Mouse (Mus musculus) limb, embryonic 11.5 days (tissue): ENCODE results near the gene Ncf4. TPM values are rescaled to one million over a fixed set of nuclear protein-coding genes. Genes with fewer than 3 reads are reported as not detected.
A peak's percentile ranks its signal among the peaks of the same experiment; 100 is the strongest.
"Not testable (repeated sequence)": the region's sequence is repeated elsewhere in the genome, so short reads cannot be mapped to it uniquely, and the experiment has no call there.

Experiments
- ATAC-seq: fragments of 200-750 bp; cut with Nextera tagmentation; 2 replicates; pipeline ENCODE4 v1.8.0; 2017; ENCODE audit warnings: low read depth; ENCODE audit not compliant: insufficient number of reproducible peaks, low FRiP score, low TSS enrichment
- DNase-seq: peaks from one replicate; pipeline ENCODE4 v3.0.0-alpha.2; 2015; ENCODE audit warnings: low spot score
- H3K27ac ChIP-seq: fragments of 300-500 bp; sonication (generic); replicated peaks from 2 replicates; pipeline ENCODE4 v1.5.1; 2014; ENCODE audit warnings: low read depth, mild to moderate bottlenecking, low read length
- H3K27me3 ChIP-seq: fragments of 300-500 bp; sonication (generic); 2 replicates; pipeline ENCODE4 v1.6.1; 2014; ENCODE audit warnings: mild to moderate bottlenecking, low read length, mixed read lengths; ENCODE audit not compliant: control insufficient read depth, insufficient read depth
- H3K36me3 ChIP-seq: fragments of 300-500 bp; sonication (generic); 2 replicates; pipeline ENCODE4 v1.6.1; 2014; ENCODE audit warnings: mild to moderate bottlenecking, low read length, moderate library complexity, mixed read lengths; ENCODE audit not compliant: control insufficient read depth, insufficient read depth
- H3K4me1 ChIP-seq: fragments of 300-500 bp; sonication (generic); 2 replicates; pipeline ENCODE4 v1.6.1; 2014; ENCODE audit warnings: low read length, mixed read lengths; ENCODE audit not compliant: control insufficient read depth, insufficient read depth
- H3K4me2 ChIP-seq: fragments of 300-500 bp; sonication (generic); 2 replicates; pipeline ENCODE4 v1.6.1; 2014; ENCODE audit warnings: low read depth, mild to moderate bottlenecking, moderate library complexity; ENCODE audit not compliant: severe bottlenecking
- H3K4me3 ChIP-seq: fragments of 300-500 bp; sonication (generic); 2 replicates; pipeline ENCODE4 v1.5.1; 2014; ENCODE audit warnings: low read depth, low read length
- H3K9ac ChIP-seq: fragments of 300-500 bp; sonication (generic); 2 replicates; pipeline ENCODE4 v1.6.1; 2014; ENCODE audit warnings: mild to moderate bottlenecking, low read length
- H3K9me3 ChIP-seq: fragments of 300-500 bp; sonication (generic); 2 replicates; pipeline ENCODE4 v1.6.1; 2016; ENCODE audit warnings: low read length; ENCODE audit not compliant: control insufficient read depth
- WGBS: fragments of 180-500 bp; shearing (Covaris S2); extraction: QIAGEN DNeasy Blood & Tissue Kit; methylation state at CpG from one replicate; pipeline ENCODE4 v1.1.7; 2014; 5-methylcytosine and 5-hydroxymethylcytosine counted together
- polyA plus RNA-seq: library from polyadenylated mRNA; unstranded; fragments of >200 nt; fragmentation: Nextera tagmentation; extraction: Ambion mirVana; gene quantifications from 2 replicates; pipeline ENCODE4 v1.2.1, GENCODE M21; 2014

Ncf4 gene
- polyA plus RNA-seq, 1 experiment from 2014 or later = 4.8 TPM

DNA sequence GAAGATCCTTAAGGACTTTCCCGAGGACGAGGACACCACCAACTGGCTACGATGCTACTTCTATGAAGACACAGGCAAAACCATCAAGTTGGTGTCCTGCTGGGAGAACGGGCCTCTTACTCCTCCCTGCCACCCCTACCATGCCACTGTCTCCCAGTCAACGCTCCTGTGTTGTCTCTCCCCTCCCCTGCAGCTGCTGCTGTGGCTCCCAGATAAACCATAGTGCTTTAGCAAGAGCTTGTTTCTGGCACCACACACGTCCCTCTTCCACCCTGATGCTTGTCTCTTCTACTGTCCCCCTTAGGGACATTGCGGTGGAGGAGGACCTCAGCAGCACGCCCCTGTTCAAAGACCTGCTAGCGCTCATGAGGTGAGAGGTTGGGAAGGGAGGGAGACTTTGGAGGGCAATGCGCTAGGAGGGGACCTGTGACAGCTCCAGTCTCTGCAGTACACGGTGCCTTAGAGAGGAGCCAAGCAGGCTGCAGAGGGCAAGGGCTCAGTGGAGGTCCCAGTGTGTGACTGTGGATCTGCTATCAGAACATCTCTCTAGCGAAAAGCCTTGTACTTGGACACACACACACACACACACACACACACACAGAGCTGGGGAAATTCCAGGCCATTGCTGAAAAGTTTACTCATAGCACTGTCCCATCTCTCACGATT, 16.2 kb downstream of the Ncf4 start:
- WGBS = 67% methylated on average over 13 of the region's 13 CpGs
- no peaks in the 10 kb centered on the region for H3K27me3 ChIP-seq
- no peaks in the 10 kb centered on the region for H3K4me1 ChIP-seq
- H3K36me3 ChIP-seq = no peaks in the 10 kb centered on the region
- no peak overlapping the region for H3K4me2 ChIP-seq
- ATAC-seq (no peak), DNase-seq (no peak)
- no peak overlapping the region; the same call in 1 of the 2 replicates for H3K9ac ChIP-seq
- no peaks in the 10 kb centered on the region for H3K9me3 ChIP-seq
- H3K27ac ChIP-seq = no peak overlapping the region
- H3K4me3 ChIP-seq = no peak overlapping the region

DNA sequence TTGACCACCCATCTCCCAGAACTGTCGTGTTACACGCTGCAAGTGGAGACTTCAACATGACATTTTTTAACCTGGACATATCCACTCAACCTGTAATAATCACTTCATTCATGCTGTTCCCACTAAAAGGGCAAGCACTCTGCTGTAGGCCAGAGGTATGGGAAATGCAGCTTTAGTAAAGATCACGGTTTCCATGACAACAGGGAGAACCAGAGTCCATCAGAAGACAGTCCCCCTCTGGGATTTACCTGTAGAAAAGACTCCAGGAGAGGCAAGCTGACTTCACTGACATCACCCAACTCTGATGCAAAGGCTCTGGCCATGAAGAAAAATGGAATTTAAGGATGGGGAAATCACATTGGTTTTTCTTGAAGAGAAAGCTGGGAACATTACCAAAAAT, 18.7 kb downstream of the Ncf4 start:
- Histone ChIP-seq H3K27ac (no peak overlapping the region), H3K9me3 (no peaks in the 10 kb centered on the region), H3K27me3 (no peaks in the 10 kb centered on the region), H3K4me1 (no peaks in the 10 kb centered on the region), H3K36me3 (no peaks in the 10 kb centered on the region), H3K4me3 (no peak overlapping the region), H3K9ac (no peak overlapping the region), H3K4me2 (no peak overlapping the region)
- ATAC-seq (no peak), DNase-seq (no peak)
- 83% methylated on average over 3 of the region's 3 CpGs for WGBS

DNA sequence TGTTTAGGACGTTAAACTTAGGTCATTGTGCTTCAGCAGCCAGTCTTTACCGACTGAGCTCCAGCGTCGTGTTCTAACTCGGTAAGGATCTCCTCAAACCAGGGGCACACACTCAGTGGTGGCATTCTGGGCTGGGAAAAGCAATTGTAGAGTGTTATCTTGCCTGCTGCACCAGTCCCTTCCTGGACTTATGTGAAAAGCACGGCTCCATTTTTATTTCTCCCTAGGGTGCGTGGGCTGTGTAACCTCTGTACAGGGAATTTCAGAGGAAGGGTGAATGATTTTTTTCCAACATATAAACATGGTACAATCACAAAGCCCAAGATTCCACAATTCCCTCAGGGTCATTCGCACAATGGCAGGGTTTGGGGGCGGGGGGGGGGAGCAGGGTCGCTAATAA, 22.8 kb downstream of the Ncf4 start:
- DNase-seq = no peak
- Histone ChIP-seq H3K27me3 (no peaks in the 10 kb centered on the region), H3K4me2 (no peak overlapping the region), H3K9me3 (no peaks in the 10 kb centered on the region), H3K4me3 (no peak overlapping the region), H3K9ac (no peak overlapping the region), H3K36me3 (no peaks in the 10 kb centered on the region), H3K27ac (no peak overlapping the region), H3K4me1 (no peaks in the 10 kb centered on the region)
- no peak for ATAC-seq
- WGBS = 86% methylated on average over 10 of the region's 10 CpGs

DNA sequence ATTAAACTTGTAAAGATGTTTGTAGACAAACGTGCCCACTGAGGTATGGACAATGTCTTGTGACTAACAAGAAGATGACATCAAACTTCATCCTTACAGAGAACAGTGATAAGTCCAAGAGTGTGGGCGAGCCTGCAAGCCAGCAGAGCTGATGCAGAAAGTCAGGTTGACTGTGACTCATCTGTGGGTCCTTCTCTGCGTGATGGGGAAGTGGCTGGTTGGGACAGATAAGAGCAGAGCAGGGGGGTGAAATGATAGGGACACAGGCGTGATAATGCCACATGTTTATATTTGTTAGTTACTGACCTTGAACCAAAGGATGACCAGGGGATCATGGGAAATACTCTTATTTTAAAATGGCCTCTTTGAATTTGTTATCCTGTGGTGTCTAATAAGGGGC, 23.3 kb downstream of the Ncf4 start:
- Histone ChIP-seq H3K9ac (no peak overlapping the region), H3K4me2 (no peak overlapping the region), H3K4me3 (no peak overlapping the region), H3K27ac (no peak overlapping the region), H3K9me3 (no peaks in the 10 kb centered on the region), H3K4me1 (no peaks in the 10 kb centered on the region), H3K36me3 (no peaks in the 10 kb centered on the region), H3K27me3 (no peaks in the 10 kb centered on the region)
- ATAC-seq (no peak), DNase-seq (no peak)
- 77% methylated on average over 4 of the region's 4 CpGs for WGBS

DNA sequence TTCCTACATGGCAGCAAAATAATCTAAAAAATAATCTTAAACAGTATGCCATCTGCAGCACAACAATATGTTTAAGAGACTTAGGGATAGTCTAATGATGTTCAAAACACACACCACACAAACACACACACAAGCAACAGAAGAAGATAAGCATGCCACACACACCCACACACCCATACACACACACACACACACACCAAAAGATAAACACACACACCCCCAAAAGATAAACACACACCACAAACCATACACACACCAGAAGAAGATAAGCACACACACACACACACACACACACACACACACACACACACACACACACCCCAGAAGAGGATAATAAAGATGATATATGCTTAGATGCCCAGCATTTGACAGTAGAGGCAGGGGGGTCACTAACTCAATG, 26.6 kb downstream of the Ncf4 start:
- Histone ChIP-seq H3K4me2 (no peak overlapping the region), H3K9ac (no peak overlapping the region), H3K27me3 (no peaks in the 10 kb centered on the region), H3K27ac (no peak overlapping the region), H3K9me3 (no peaks in the 10 kb centered on the region), H3K4me1 (no peaks in the 10 kb centered on the region), H3K36me3 (no peaks in the 10 kb centered on the region), H3K4me3 (no peak overlapping the region)
- DNase-seq = no peak
- ATAC-seq = no peak

DNA sequence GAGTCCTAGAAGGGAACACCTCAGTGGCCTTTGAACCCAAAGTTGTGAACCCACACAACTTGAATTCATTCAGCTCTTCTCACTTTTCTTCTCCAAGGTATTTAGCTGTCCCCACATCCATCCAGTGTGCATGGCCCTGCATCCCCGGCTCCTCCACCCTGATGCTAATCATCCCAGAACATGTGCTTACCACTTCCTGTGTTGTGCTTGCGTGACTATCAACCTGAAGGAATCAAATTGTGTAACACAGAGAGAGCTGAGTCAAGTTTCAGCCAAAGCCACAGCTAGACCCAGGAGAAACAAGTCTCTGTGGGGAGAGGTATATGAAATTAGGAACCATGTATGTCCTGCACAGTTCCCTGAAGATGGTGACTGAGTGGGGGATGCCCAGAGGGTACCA, 33.7 kb downstream of the Ncf4 start:
- H3K4me2 ChIP-seq = no peak overlapping the region
- no peak for ATAC-seq
- no peaks in the 10 kb centered on the region for H3K9me3 ChIP-seq
- WGBS = 84% methylated on average over 2 of the region's 2 CpGs
- no peaks in the 10 kb centered on the region for H3K27me3 ChIP-seq
- H3K36me3 ChIP-seq = no peaks in the 10 kb centered on the region
- no peak overlapping the region for H3K27ac ChIP-seq
- H3K4me3 ChIP-seq = no peak overlapping the region
- DNase-seq = no peak
- H3K9ac ChIP-seq = no peak overlapping the region
- H3K4me1 ChIP-seq = no peaks in the 10 kb centered on the region

DNA sequence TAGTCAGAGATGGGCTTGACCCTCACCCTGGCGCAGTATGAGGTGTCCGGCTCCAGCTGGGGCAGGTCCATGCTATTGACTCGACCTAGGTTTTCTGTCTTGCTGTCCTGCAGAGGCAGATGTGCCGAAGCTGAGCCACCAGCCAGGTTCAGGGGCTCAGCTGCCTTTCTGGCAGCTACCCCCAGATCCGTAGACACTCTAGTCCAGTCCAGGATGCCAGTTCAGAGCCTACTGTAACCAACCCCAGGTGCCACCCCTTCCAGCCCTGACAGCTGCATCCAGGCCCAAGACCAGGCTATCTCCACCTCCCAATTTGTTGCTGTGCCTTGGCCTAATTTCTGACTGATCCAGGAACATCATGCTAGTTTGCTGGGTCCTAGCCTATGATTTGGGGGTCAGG, 43.3 kb downstream of the Ncf4 start:
- Histone ChIP-seq H3K4me3 (no peak overlapping the region), H3K27me3 (no peaks in the 10 kb centered on the region), H3K36me3 (no peaks in the 10 kb centered on the region), H3K4me1 (no peaks in the 10 kb centered on the region), H3K27ac (no peak overlapping the region), H3K9ac (no peak overlapping the region), H3K4me2 (no peak overlapping the region), H3K9me3 (no peaks in the 10 kb centered on the region)
- ATAC-seq = no peak
- WGBS = 80% methylated on average over 5 of the region's 5 CpGs
- no peak for DNase-seq

DNA sequence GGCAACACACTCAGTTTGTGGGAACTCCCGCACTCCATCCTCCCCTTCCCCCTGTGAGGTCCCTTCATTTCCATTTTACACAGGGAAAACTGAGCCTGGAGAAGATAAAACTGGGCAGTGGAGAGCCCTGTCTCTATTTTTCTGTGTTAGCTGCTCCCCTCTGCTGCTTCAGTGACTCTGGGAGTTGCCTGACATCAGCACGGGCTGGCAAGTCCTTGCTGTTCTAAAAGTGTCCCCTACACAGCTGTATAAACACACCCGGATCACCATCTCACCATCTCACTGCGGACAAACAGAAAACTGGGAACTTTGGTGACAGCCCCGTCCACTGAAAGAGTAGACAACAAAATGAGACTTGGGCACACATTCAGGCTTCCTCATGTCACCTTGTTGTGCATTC, 45.2 kb downstream of the Ncf4 start:
- ATAC-seq = not testable (repeated sequence)

DNA sequence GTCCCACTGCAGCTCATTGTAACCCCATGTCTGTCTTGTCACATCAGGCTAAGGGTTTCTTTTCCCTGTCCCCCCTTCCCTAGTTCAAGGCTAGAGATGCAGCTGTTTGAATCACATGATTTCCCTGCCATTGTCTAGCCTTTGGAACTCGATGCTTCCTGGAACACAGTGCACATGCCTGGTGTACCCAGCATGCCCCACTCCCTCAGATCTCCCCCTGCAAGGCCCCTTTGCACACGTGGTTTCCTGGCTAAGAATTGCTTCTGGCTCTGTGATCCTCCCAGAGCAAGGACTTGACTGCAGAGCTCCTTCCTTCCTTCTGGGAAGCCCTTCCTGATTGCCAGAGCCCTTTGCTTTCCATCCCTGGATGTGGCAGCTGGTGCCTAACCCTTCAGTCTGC, 48.6 kb downstream of the Ncf4 start:
- peak; percentile 30 for DNase-seq
- H3K9me3 ChIP-seq, ATAC-seq, H3K9ac ChIP-seq, H3K4me2 ChIP-seq, H3K4me1 ChIP-seq, H3K27ac ChIP-seq, H3K27me3 ChIP-seq, H3K36me3 ChIP-seq, H3K4me3 ChIP-seq: not testable (repeated sequence)
- WGBS = 7% methylated on average over 2 of the region's 2 CpGs

More for the DNA sequence above, 45.2 kb downstream of the Ncf4 start:
- not testable (repeated sequence) for H3K36me3 ChIP-seq, H3K4me1 ChIP-seq, H3K27ac ChIP-seq, DNase-seq, H3K9me3 ChIP-seq, H3K27me3 ChIP-seq, H3K4me3 ChIP-seq, H3K4me2 ChIP-seq, H3K9ac ChIP-seq
- WGBS = 72% methylated on average over 4 of the region's 5 CpGs
